Mouse (Mus musculus): ENCODE measurements at regions not wholly inside any gene's neighbourhood (a gene's known extent, or its start where the extent isn't known, plus 50 kb on each side); places are given as distances from the start of the nearest gene placed in this dataset.

GRCm38 (mm10) chr11:117413133-117413532 is 71.0 kb upstream of the Gm11733 start:
- H3K4me3 ChIP-seq (replicated peaks; ENCODE audit: low read length) = no peak overlapping the region
- no peaks in the 10 kb centered on the region for H3K9me3 ChIP-seq (replicated peaks; ENCODE audit: control insufficient read depth, low read length)
- WGBS = 31% methylated on average over 7 of the region's 7 CpGs
- peaks cover 15% of the 10 kb centered on the region for H3K4me1 ChIP-seq (ENCODE audit: control insufficient read depth, insufficient read depth, low read length)
- H3K4me2 ChIP-seq (ENCODE audit: low read depth, low read length) = no peak overlapping the region
- H3K9ac ChIP-seq (ENCODE audit: low read length) = no peak overlapping the region
- ATAC-seq (ENCODE audit: insufficient read depth, low FRiP score) = no peak
- H3K36me3 ChIP-seq (ENCODE audit: control insufficient read depth, insufficient read depth, low read length) = no peaks in the 10 kb centered on the region
- H3K27me3 ChIP-seq (ENCODE audit: control insufficient read depth, insufficient read depth, low read length) = peaks cover 43% of the 10 kb centered on the region
- no peak overlapping the region for H3K27ac ChIP-seq (ENCODE audit: low read length)

- Histone ChIP-seq H3K36me3 (ENCODE audit: control insufficient read depth, insufficient read depth, low read length) (no peaks in the 10 kb centered on the region), H3K4me1 (ENCODE audit: control insufficient read depth, insufficient read depth, low read length) (peaks cover 12% of the 10 kb centered on the region; the same call in 1 of the 2 replicates), H3K4me3 (replicated peaks; ENCODE audit: low read length) (no peak overlapping the region), H3K9me3 (replicated peaks; ENCODE audit: control insufficient read depth, low read length) (no peaks in the 10 kb centered on the region), H3K27me3 (ENCODE audit: control insufficient read depth, insufficient read depth, low read length) (peaks cover 36% of the 10 kb centered on the region), H3K4me2 (ENCODE audit: low read depth, low read length) (no peak overlapping the region), H3K9ac (ENCODE audit: low read length) (no peak overlapping the region), H3K27ac (ENCODE audit: low read length) (no peak overlapping the region)
- ATAC-seq (ENCODE audit: insufficient read depth, low FRiP score) = no peak
- WGBS = 25% methylated on average over 11 of the region's 11 CpGs
Observed at GRCm38 (mm10) chr11:117413942-117414705, 70.0 kb upstream of the Gm11733 start.

GRCm38 (mm10) chr11:117414871-117415323 is 69.3 kb upstream of the Gm11733 start:
- Histone ChIP-seq H3K4me1 (ENCODE audit: control insufficient read depth, insufficient read depth, low read length) (peaks cover 12% of the 10 kb centered on the region; the same call in 1 of the 2 replicates), H3K9ac (ENCODE audit: low read length) (peak overlapping the region; percentile 58), H3K36me3 (ENCODE audit: control insufficient read depth, insufficient read depth, low read length) (no peaks in the 10 kb centered on the region), H3K4me2 (ENCODE audit: low read depth, low read length) (peak overlapping the region; percentile 60), H3K27ac (ENCODE audit: low read length) (no peak overlapping the region), H3K9me3 (replicated peaks; ENCODE audit: control insufficient read depth, low read length) (no peaks in the 10 kb centered on the region), H3K27me3 (ENCODE audit: control insufficient read depth, insufficient read depth, low read length) (peaks cover 32% of the 10 kb centered on the region), H3K4me3 (replicated peaks; ENCODE audit: low read length) (peak overlapping the region; percentile 36)
- WGBS = 1% methylated on average over 19 of the region's 21 CpGs
- ATAC-seq (ENCODE audit: insufficient read depth, low FRiP score) = no peak

GRCm38 (mm10) chr11:117415466-117415865 is 68.7 kb upstream of the Gm11733 start:
- WGBS = 2% methylated on average over 14 of the region's 14 CpGs
- H3K27ac ChIP-seq (ENCODE audit: low read length) = no peak overlapping the region
- no peaks in the 10 kb centered on the region for H3K36me3 ChIP-seq (ENCODE audit: control insufficient read depth, insufficient read depth, low read length)
- H3K9me3 ChIP-seq (replicated peaks; ENCODE audit: control insufficient read depth, low read length) = no peaks in the 10 kb centered on the region
- no peak for ATAC-seq (ENCODE audit: insufficient read depth, low FRiP score)
- peak overlapping the region; percentile 36; the same call in 1 of the 2 replicates for H3K4me3 ChIP-seq (replicated peaks; ENCODE audit: low read length)
- peaks cover 12% of the 10 kb centered on the region; the same call in 1 of the 2 replicates for H3K4me1 ChIP-seq (ENCODE audit: control insufficient read depth, insufficient read depth, low read length)
- H3K27me3 ChIP-seq (ENCODE audit: control insufficient read depth, insufficient read depth, low read length) = peaks cover 32% of the 10 kb centered on the region
- no peak overlapping the region for H3K9ac ChIP-seq (ENCODE audit: low read length)
- peak overlapping the region; percentile 60 for H3K4me2 ChIP-seq (ENCODE audit: low read depth, low read length)

GRCm38 (mm10) chr11:117415955-117416354 is 68.2 kb upstream of the Gm11733 start:
- no peak overlapping the region for H3K27ac ChIP-seq (ENCODE audit: low read length)
- H3K4me3 ChIP-seq (replicated peaks; ENCODE audit: low read length) = no peak overlapping the region
- peaks cover 32% of the 10 kb centered on the region for H3K27me3 ChIP-seq (ENCODE audit: control insufficient read depth, insufficient read depth, low read length)
- H3K36me3 ChIP-seq (ENCODE audit: control insufficient read depth, insufficient read depth, low read length) = no peaks in the 10 kb centered on the region
- 0 out of 2 replicates have a peak overlapping the region, but pooled peaks have one; percentile 14 for H3K4me2 ChIP-seq (ENCODE audit: low read depth, low read length)
- no peak overlapping the region for H3K9ac ChIP-seq (ENCODE audit: low read length)
- WGBS = 5% methylated on average over 13 of the region's 13 CpGs
- peak; percentile 42; the same call in 1 of the 2 replicates for ATAC-seq (ENCODE audit: insufficient read depth, low FRiP score)
- peaks cover 12% of the 10 kb centered on the region; the same call in 1 of the 2 replicates for H3K4me1 ChIP-seq (ENCODE audit: control insufficient read depth, insufficient read depth, low read length)
- H3K9me3 ChIP-seq (replicated peaks; ENCODE audit: control insufficient read depth, low read length) = no peaks in the 10 kb centered on the region

GRCm38 (mm10) chr11:117416984-117417670 is 67.0 kb upstream of the Gm11733 start:
- H3K27ac ChIP-seq (ENCODE audit: low read length) = no peak overlapping the region
- peaks cover 12% of the 10 kb centered on the region; the same call in 1 of the 2 replicates for H3K4me1 ChIP-seq (ENCODE audit: control insufficient read depth, insufficient read depth, low read length)
- no peak for ATAC-seq (ENCODE audit: insufficient read depth, low FRiP score)
- 61% methylated on average over 8 of the region's 8 CpGs for WGBS
- no peaks in the 10 kb centered on the region for H3K9me3 ChIP-seq (replicated peaks; ENCODE audit: control insufficient read depth, low read length)
- no peak overlapping the region for H3K4me3 ChIP-seq (replicated peaks; ENCODE audit: low read length)
- no peaks in the 10 kb centered on the region for H3K36me3 ChIP-seq (ENCODE audit: control insufficient read depth, insufficient read depth, low read length)
- H3K9ac ChIP-seq (ENCODE audit: low read length) = no peak overlapping the region
- no peak overlapping the region for H3K4me2 ChIP-seq (ENCODE audit: low read depth, low read length)
- H3K27me3 ChIP-seq (ENCODE audit: control insufficient read depth, insufficient read depth, low read length) = peaks cover 32% of the 10 kb centered on the region

- Histone ChIP-seq H3K4me3 (replicated peaks; ENCODE audit: low read length) (no peak overlapping the region), H3K4me1 (ENCODE audit: control insufficient read depth, insufficient read depth, low read length) (peaks cover 12% of the 10 kb centered on the region; the same call in 1 of the 2 replicates), H3K36me3 (ENCODE audit: control insufficient read depth, insufficient read depth, low read length) (no peaks in the 10 kb centered on the region), H3K27me3 (ENCODE audit: control insufficient read depth, insufficient read depth, low read length) (peaks cover 27% of the 10 kb centered on the region), H3K27ac (ENCODE audit: low read length) (no peak overlapping the region), H3K4me2 (ENCODE audit: low read depth, low read length) (no peak overlapping the region), H3K9me3 (replicated peaks; ENCODE audit: control insufficient read depth, low read length) (no peaks in the 10 kb centered on the region), H3K9ac (ENCODE audit: low read length) (no peak overlapping the region)
- no peak for ATAC-seq (ENCODE audit: insufficient read depth, low FRiP score)
- 64% methylated on average over 9 of the region's 9 CpGs for WGBS
Observed at GRCm38 (mm10) chr11:117417959-117418574, 66.1 kb upstream of the Gm11733 start.

GRCm38 (mm10) chr11:117418939-117419338 is 65.2 kb upstream of the Gm11733 start:
- peaks cover 12% of the 10 kb centered on the region; the same call in 1 of the 2 replicates for H3K4me1 ChIP-seq (ENCODE audit: control insufficient read depth, insufficient read depth, low read length)
- no peak overlapping the region for H3K9ac ChIP-seq (ENCODE audit: low read length)
- no peaks in the 10 kb centered on the region for H3K9me3 ChIP-seq (replicated peaks; ENCODE audit: control insufficient read depth, low read length)
- 83% methylated on average over 3 of the region's 3 CpGs for WGBS
- no peak for ATAC-seq (ENCODE audit: insufficient read depth, low FRiP score)
- H3K4me2 ChIP-seq (ENCODE audit: low read depth, low read length) = no peak overlapping the region
- peaks cover 22% of the 10 kb centered on the region for H3K27me3 ChIP-seq (ENCODE audit: control insufficient read depth, insufficient read depth, low read length)
- H3K4me3 ChIP-seq (replicated peaks; ENCODE audit: low read length) = no peak overlapping the region
- H3K27ac ChIP-seq (ENCODE audit: low read length) = no peak overlapping the region
- H3K36me3 ChIP-seq (ENCODE audit: control insufficient read depth, insufficient read depth, low read length) = no peaks in the 10 kb centered on the region

All from stomach, embryonic 16.5 days (tissue).